Mouse (Mus musculus) cerebellum, adult 8-10 months (tissue): ENCODE data around the gene Nos2.
A peak's percentile ranks its signal among the peaks of the same experiment; 100 is the strongest.

Source experiments
- DNase-seq: peaks from one replicate; pipeline ENCODE4 v3.0.0; 2022

Gene Nos2

GRCm38 (mm10) chr11:78920411-78920939 is at the start of gene Nos2:
Nos2 (plus strand) TSS chr11:78920787.
- no peak for DNase-seq

- DNase-seq, result no peak
Observed at GRCm38 (mm10) chr11:78870891-78871290, 49.7 kb upstream of the Nos2 start.

GRCm38 (mm10) chr11:78872782-78873181 is 47.8 kb upstream of the Nos2 start:
- DNase-seq, result no peak

GRCm38 (mm10) chr11:78879727-78880126 is 40.9 kb upstream of the Nos2 start:
- no peak for DNase-seq

- DNase-seq, result no peak
Observed at GRCm38 (mm10) chr11:78886693-78887092, 33.9 kb upstream of the Nos2 start.

GRCm38 (mm10) chr11:78887102-78887971 is 33.2 kb upstream of the Nos2 start:
- DNase-seq, result peak; percentile 59

- DNase-seq, result no peak
Observed at GRCm38 (mm10) chr11:78889156-78889555, 31.4 kb upstream of the Nos2 start.

GRCm38 (mm10) chr11:78896357-78897123 is 24.0 kb upstream of the Nos2 start:
- no peak for DNase-seq

- DNase-seq, result no peak
Observed at GRCm38 (mm10) chr11:78915473-78915872, 5.1 kb upstream of the Nos2 start.

GRCm38 (mm10) chr11:78916410-78916809 is 4.2 kb upstream of the Nos2 start:
- DNase-seq, result no peak

- no peak for DNase-seq
Observed at GRCm38 (mm10) chr11:78919745-78920144, 842 bp upstream of the Nos2 start.

- DNase-seq, result peak; percentile 7
Observed at GRCm38 (mm10) chr11:78922678-78923407, 2.3 kb downstream of the Nos2 start.

GRCm38 (mm10) chr11:78924111-78924510 is 3.5 kb downstream of the Nos2 start:
- DNase-seq, result no peak

- DNase-seq, result no peak
Observed at GRCm38 (mm10) chr11:78924916-78925315, 4.3 kb downstream of the Nos2 start.

GRCm38 (mm10) chr11:78929345-78929744 is 8.8 kb downstream of the Nos2 start:
- DNase-seq, result peak; percentile 60

- no peak for DNase-seq
Observed at GRCm38 (mm10) chr11:78934307-78934706, 13.7 kb downstream of the Nos2 start.

GRCm38 (mm10) chr11:78934727-78935126 is 14.1 kb downstream of the Nos2 start:
- DNase-seq, result no peak

GRCm38 (mm10) chr11:78935178-78935577 is 14.6 kb downstream of the Nos2 start:
- no peak for DNase-seq

- DNase-seq, result no peak
Observed at GRCm38 (mm10) chr11:78943083-78943482, 22.5 kb downstream of the Nos2 start.

GRCm38 (mm10) chr11:78950365-78950764 is 29.8 kb downstream of the Nos2 start:
- no peak for DNase-seq

- DNase-seq, result no peak
Observed at GRCm38 (mm10) chr11:78952467-78952866, 31.9 kb downstream of the Nos2 start.

- DNase-seq, result peak; percentile 76
Observed at GRCm38 (mm10) chr11:78956260-78956659, 35.7 kb downstream of the Nos2 start.

- DNase-seq, result no peak
Observed at GRCm38 (mm10) chr11:78959367-78959766, 38.8 kb downstream of the Nos2 start.
